Mouse (Mus musculus) limb, embryonic 13.5 days (tissue): ENCODE data around the gene Chd4. TPM values are rescaled to one million over a fixed set of nuclear protein-coding genes. Genes with fewer than 3 reads are reported as not detected.
A peak's percentile ranks its signal among the peaks of the same experiment; 100 is the strongest.

Experiments
- ATAC-seq: fragments of 200-750 bp; cut with Nextera tagmentation; 2 replicates; pipeline ENCODE4 v1.8.0; 2017; ENCODE audit warnings: low read depth, moderate number of reproducible peaks, moderate TSS enrichment; ENCODE audit not compliant: low FRiP score
- H3K27ac ChIP-seq: fragments of 300-500 bp; sonication (generic); 2 replicates; pipeline ENCODE4 v1.5.1; 2015; ENCODE audit warnings: inconsistent platforms, mild to moderate bottlenecking, moderate library complexity
- H3K27me3 ChIP-seq: fragments of 300-500 bp; sonication (generic); 2 replicates; pipeline ENCODE4 v1.6.1; 2015; ENCODE audit warnings: mild to moderate bottlenecking, inconsistent platforms
- H3K36me3 ChIP-seq: fragments of 300-500 bp; sonication (generic); 2 replicates; pipeline ENCODE4 v1.6.1; 2015; ENCODE audit warnings: inconsistent platforms, mild to moderate bottlenecking, moderate library complexity
- H3K4me1 ChIP-seq: fragments of 300-500 bp; sonication (generic); 2 replicates; pipeline ENCODE4 v1.6.1; 2015; ENCODE audit warnings: inconsistent platforms
- H3K4me2 ChIP-seq: fragments of 300-500 bp; sonication (generic); replicated peaks from 2 replicates; pipeline ENCODE4 v1.6.1; 2015; ENCODE audit warnings: inconsistent platforms, mild to moderate bottlenecking, moderate library complexity
- H3K4me3 ChIP-seq: fragments of 300-500 bp; sonication (generic); 2 replicates; pipeline ENCODE4 v1.5.1; 2015; ENCODE audit warnings: moderate library complexity, mild to moderate bottlenecking, inconsistent platforms
- H3K9ac ChIP-seq: fragments of 300-500 bp; sonication (generic); 2 replicates; pipeline ENCODE4 v1.6.1; 2015; ENCODE audit warnings: mild to moderate bottlenecking, inconsistent platforms
- H3K9me3 ChIP-seq: fragments of 300-500 bp; sonication (generic); 2 replicates; pipeline ENCODE4 v1.6.1; 2016; ENCODE audit warnings: inconsistent platforms
- WGBS: fragments of 180-500 bp; shearing (Covaris S2); methylation state at CpG from one replicate; pipeline ENCODE4 v1.1.7; 2015; 5-methylcytosine and 5-hydroxymethylcytosine counted together
- polyA plus RNA-seq: library from polyadenylated mRNA; unstranded; fragments of >200 nt; fragmentation: Nextera tagmentation; extraction: Ambion mirVana; gene quantifications from 2 replicates; pipeline ENCODE4 v1.2.1, GENCODE M21; 2015

The Chd4 gene
- polyA plus RNA-seq, 1 experiment from 2014 or later: 86.8 TPM

DNA sequence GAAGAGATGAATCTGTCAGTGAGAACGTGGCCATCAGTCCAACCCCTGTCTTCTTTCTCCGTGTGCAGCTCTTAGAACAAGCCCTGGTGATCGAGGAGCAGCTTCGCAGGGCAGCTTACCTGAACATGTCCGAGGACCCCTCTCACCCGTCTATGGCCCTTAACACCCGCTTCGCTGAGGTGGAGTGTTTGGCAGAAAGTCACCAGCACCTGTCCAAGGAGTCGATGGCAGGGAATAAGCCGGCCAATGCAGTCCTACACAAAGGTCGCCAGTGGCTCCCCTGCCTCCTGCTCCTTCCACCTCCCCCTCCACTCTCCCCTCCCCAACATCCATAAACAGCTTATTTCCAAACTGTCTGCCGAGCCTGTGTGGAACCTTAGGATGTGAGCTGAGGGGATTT lies 32.9 kb downstream of the Chd4 start:
- H3K27ac ChIP-seq: no peak overlapping the region
- H3K4me2 ChIP-seq: no peak overlapping the region
- no peak overlapping the region for H3K9ac ChIP-seq
- peaks cover 73% of the 10 kb centered on the region for H3K36me3 ChIP-seq
- H3K4me1 ChIP-seq: peaks cover 18% of the 10 kb centered on the region
- no peak for ATAC-seq
- H3K4me3 ChIP-seq: no peak overlapping the region
- 90% methylated on average over 12 of the region's 12 CpGs for WGBS
- no peaks in the 10 kb centered on the region for H3K9me3 ChIP-seq
- no peaks in the 10 kb centered on the region for H3K27me3 ChIP-seq

DNA sequence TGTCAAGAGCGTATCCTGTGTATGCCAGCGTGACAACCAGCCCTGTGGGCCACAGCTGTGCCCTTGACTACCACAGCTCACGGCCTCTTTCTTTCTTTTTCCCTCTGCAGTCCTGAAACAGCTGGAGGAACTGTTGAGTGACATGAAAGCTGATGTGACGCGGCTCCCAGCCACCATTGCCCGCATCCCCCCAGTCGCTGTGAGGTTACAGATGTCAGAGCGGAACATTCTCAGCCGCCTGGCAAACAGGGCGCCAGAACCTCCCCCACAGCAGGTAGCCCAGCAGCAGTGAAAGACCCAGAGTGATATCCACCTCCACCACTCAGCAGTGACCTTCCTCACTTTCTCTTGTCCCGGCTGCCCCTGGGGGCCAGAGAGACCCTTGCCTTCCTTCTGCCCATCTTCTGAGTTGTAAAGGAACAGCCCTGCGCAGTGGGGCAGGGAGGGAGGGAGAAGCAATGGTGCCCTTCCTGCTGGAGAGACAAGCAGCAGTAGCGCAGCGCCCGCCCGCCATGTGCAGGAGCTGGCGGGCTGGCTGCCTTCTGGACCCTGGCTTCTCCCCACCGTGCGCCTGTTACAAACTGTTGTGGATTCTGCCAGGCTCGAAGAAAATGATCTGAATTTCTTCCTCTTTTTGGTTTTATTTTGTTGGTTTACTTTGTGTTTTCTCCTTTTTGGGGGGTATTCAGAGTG lies 34.1 kb downstream of the Chd4 start:
- H3K27me3 ChIP-seq: no peaks in the 10 kb centered on the region
- WGBS: 90% methylated on average over 20 of the region's 20 CpGs

DNA sequence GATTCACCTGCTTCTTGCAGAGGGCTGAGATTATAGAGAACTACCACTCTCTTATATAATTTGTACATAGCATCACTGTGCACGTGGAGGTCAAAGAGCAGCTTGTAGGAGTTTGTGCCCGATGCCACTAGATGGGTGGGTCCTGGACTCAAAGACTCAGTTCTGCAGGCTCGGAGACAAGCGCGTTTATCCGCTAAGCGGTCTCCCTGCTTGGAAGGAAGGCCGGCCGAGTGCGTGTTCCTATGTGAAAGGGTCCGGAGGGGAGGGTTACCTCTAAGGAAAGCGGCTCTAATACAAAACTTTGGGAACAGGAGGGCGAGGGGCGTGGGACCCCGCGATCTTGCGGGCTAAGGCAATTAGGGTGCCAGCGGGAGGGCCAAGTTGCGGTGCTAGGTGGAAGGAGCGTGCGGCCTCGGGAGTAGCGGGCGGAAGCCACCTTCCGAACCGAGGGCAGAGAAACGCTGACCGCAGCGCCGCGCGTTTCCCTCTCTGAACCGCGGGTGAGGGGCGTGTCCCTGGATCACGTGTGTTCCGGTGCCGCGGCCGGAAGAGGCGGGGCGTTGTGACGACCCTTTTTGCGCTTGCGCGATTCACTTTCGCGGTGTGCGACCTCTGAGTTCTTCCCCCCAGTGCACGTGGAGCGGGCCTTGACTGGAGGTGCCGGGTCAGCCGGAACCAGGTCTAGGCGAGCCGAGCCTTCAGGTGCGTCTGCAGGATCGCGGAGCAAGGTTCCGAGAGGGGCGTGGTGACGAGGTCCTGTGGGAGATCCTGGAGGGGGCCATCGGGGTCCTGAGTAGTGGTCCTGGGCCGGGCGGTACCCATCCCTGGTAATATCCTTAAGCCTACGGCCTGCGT lies 35.7 kb downstream of the Chd4 start, which contains the start of gene Nop2:
TSS of gene Nop2 (plus strand) at position 608 of the 855 bp plus-strand sequence.
- Histone ChIP-seq H3K27me3 (no peaks in the 10 kb centered on the region), H3K4me1 (peaks cover 18% of the 10 kb centered on the region), H3K27ac (peak within 1 kb of the TSS; percentile 80), H3K9me3 (no peaks in the 10 kb centered on the region), H3K9ac (peak within 1 kb of the TSS; percentile 93), H3K4me2 (peak within 1 kb of the TSS; percentile 92), H3K4me3 (peak within 1 kb of the TSS; percentile 90), H3K36me3 (peaks cover 72% of the 10 kb centered on the region)
- peak; percentile 95 for ATAC-seq
- WGBS: under 1% methylated on average over 66 of the region's 66 CpGs

More for the DNA sequence above, 34.1 kb downstream of the Chd4 start:
- no peak overlapping the region for H3K9ac ChIP-seq
- H3K36me3 ChIP-seq: peaks cover 73% of the 10 kb centered on the region
- ATAC-seq: no peak
- no peak overlapping the region for H3K4me3 ChIP-seq
- no peak overlapping the region for H3K4me2 ChIP-seq
- no peak overlapping the region for H3K27ac ChIP-seq
- no peaks in the 10 kb centered on the region for H3K9me3 ChIP-seq
- H3K4me1 ChIP-seq: peaks cover 18% of the 10 kb centered on the region

DNA sequence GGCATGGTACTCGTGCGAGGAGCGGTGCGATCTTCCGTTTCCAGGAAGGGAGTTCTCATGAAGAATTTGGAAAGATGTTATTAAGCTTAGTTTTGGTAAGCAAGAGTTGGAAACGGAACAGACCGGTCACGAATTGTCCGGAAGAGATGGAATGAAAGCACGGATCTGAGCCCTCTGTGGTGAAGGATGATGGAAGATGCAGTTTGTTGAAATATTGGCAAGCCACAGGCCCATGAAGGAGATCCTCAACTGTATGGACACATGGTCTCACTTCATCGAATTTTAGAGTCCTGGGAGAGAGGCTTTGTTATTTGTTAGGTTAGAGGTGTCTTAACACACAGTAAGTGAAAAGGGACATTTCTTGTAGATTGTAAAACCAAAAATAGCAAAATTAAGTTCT lies 36.7 kb downstream of the Chd4 start:
- Histone ChIP-seq H3K27me3 (no peaks in the 10 kb centered on the region), H3K4me2 (peak overlapping the region; percentile 92), H3K9me3 (no peaks in the 10 kb centered on the region), H3K4me3 (peak overlapping the region; percentile 90), H3K9ac (peak overlapping the region; percentile 93), H3K27ac (no peak overlapping the region), H3K4me1 (peaks cover 18% of the 10 kb centered on the region), H3K36me3 (peaks cover 72% of the 10 kb centered on the region)
- ATAC-seq: no peak
- WGBS: 7% methylated on average over 11 of the region's 11 CpGs

- WGBS: 91% methylated on average over 19 of the region's 19 CpGs
These were observed 41.4 kb downstream of the Chd4 start for GRCm38 (mm10) chr6:125137002-125137671.

GRCm38 (mm10) chr6:125139747-125140146 lies 44.0 kb downstream of the Chd4 start:
- Histone ChIP-seq H3K4me2 (no peak overlapping the region), H3K36me3 (peaks cover 90% of the 10 kb centered on the region)

More at GRCm38 (mm10) chr6:125137002-125137671, 41.4 kb downstream of the Chd4 start:
- no peaks in the 10 kb centered on the region for H3K27me3 ChIP-seq
- H3K4me1 ChIP-seq: peaks cover 15% of the 10 kb centered on the region
- no peaks in the 10 kb centered on the region for H3K9me3 ChIP-seq
- no peak overlapping the region for H3K9ac ChIP-seq
- H3K4me2 ChIP-seq: no peak overlapping the region
- no peak overlapping the region for H3K4me3 ChIP-seq
- H3K36me3 ChIP-seq: peaks cover 90% of the 10 kb centered on the region
- ATAC-seq: no peak
- H3K27ac ChIP-seq: no peak overlapping the region

GRCm38 (mm10) chr6:125142436-125142835 lies 46.7 kb downstream of the Chd4 start:
- WGBS: 90% methylated on average over 8 of the region's 8 CpGs
- Histone ChIP-seq H3K4me3 (no peak overlapping the region), H3K9me3 (no peaks in the 10 kb centered on the region), H3K36me3 (peaks cover 65% of the 10 kb centered on the region), H3K27me3 (no peaks in the 10 kb centered on the region), H3K4me2 (no peak overlapping the region), H3K9ac (no peak overlapping the region), H3K27ac (no peak overlapping the region), H3K4me1 (peaks cover 26% of the 10 kb centered on the region)
- no peak for ATAC-seq

More at GRCm38 (mm10) chr6:125139747-125140146, 44.0 kb downstream of the Chd4 start:
- no peak overlapping the region for H3K4me3 ChIP-seq
- 88% methylated on average over 7 of the region's 7 CpGs for WGBS
- ATAC-seq: no peak
- no peak overlapping the region for H3K27ac ChIP-seq
- H3K9me3 ChIP-seq: no peaks in the 10 kb centered on the region
- peaks cover 6% of the 10 kb centered on the region for H3K4me1 ChIP-seq
- H3K9ac ChIP-seq: no peak overlapping the region
- no peaks in the 10 kb centered on the region for H3K27me3 ChIP-seq

- H3K27ac ChIP-seq: no peak overlapping the region
- peaks cover 58% of the 10 kb centered on the region for H3K36me3 ChIP-seq
- no peak overlapping the region for H3K9ac ChIP-seq
- H3K27me3 ChIP-seq: no peaks in the 10 kb centered on the region
- 72% methylated on average over 3 of the region's 3 CpGs for WGBS
- ATAC-seq: no peak
- H3K4me3 ChIP-seq: no peak overlapping the region
- peaks cover 33% of the 10 kb centered on the region for H3K4me1 ChIP-seq
- H3K9me3 ChIP-seq: no peaks in the 10 kb centered on the region
- H3K4me2 ChIP-seq: no peak overlapping the region
These were observed 47.3 kb downstream of the Chd4 start for GRCm38 (mm10) chr6:125143128-125143527.

DNA sequence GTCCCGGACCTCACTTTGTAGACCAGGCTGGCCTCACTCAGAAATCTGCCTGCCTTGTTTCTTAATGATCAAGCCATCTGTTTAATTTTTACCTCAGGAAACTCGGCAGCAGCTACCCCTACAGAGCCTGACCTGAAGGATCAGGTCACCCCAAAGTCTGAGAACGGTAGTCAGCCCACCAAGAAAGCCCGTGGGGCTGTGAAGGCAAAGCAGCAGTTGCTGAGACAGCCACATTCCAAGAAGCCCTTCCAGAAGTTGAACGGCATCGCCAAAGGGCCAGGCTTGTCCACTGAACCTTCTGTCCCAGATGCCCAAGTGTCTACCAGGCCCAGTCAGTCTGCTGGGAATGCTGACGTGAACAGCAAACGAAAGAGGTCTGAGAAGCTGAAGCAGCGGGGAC lies 48.1 kb downstream of the Chd4 start:
- Histone ChIP-seq H3K9me3 (no peaks in the 10 kb centered on the region), H3K9ac (no peak overlapping the region), H3K27me3 (no peaks in the 10 kb centered on the region), H3K4me1 (peaks cover 41% of the 10 kb centered on the region), H3K27ac (no peak overlapping the region), H3K4me2 (no peak overlapping the region), H3K4me3 (no peak overlapping the region), H3K36me3 (peaks cover 50% of the 10 kb centered on the region)
- WGBS: 83% methylated on average over 9 of the region's 9 CpGs
- ATAC-seq: no peak

GRCm38 (mm10) chr6:125145001-125145400 lies 49.2 kb downstream of the Chd4 start, which contains the start of gene Iffo1:
TSS of gene Iffo1 (plus strand) at chr6:125145241.
- Histone ChIP-seq H3K27ac (peak within 1 kb of the TSS; percentile 94), H3K4me3 (peak within 1 kb of the TSS; percentile 82), H3K9ac (peak within 1 kb of the TSS; percentile 96), H3K4me2 (peak within 1 kb of the TSS; percentile 96), H3K4me1 (peaks cover 50% of the 10 kb centered on the region), H3K9me3 (no peaks in the 10 kb centered on the region), H3K27me3 (no peaks in the 10 kb centered on the region), H3K36me3 (peaks cover 46% of the 10 kb centered on the region)
- ATAC-seq: peak; percentile 90
- under 1% methylated on average over 16 of the region's 16 CpGs for WGBS

- peak overlapping the region; percentile 96 for H3K4me2 ChIP-seq
- H3K36me3 ChIP-seq: peaks cover 42% of the 10 kb centered on the region
- peak overlapping the region; percentile 82 for H3K4me3 ChIP-seq
- no peaks in the 10 kb centered on the region for H3K27me3 ChIP-seq
- H3K4me1 ChIP-seq: peaks cover 50% of the 10 kb centered on the region
- H3K9me3 ChIP-seq: no peaks in the 10 kb centered on the region
- H3K27ac ChIP-seq: peak overlapping the region; percentile 94
- peak overlapping the region; percentile 96 for H3K9ac ChIP-seq
- peak; percentile 49 for ATAC-seq
- 1% methylated on average over 35 of the region's 35 CpGs for WGBS
These were observed 49.7 kb downstream of the Chd4 start for GRCm38 (mm10) chr6:125145479-125145951.
